Mouse (Mus musculus) Muller cell, postnatal 12 days (primary cell): ENCODE data around the gene 3110040N11Rik.

Experiments
- DNase-seq: peaks from one replicate; pipeline ENCODE4 v3.0.0-alpha.2; 2015; ENCODE audit errors: inconsistent ontology term

Gene 3110040N11Rik

GRCm38 (mm10) chr7:81738720-81739385 is 50.4 kb downstream of the 3110040N11Rik start:
- no peak for DNase-seq

GRCm38 (mm10) chr7:81735300-81736048 is 53.8 kb downstream of the 3110040N11Rik start:
- DNase-seq, result no peak

GRCm38 (mm10) chr7:81732183-81733089 is 56.8 kb downstream of the 3110040N11Rik start:
- DNase-seq, result no peak
